Mouse (Mus musculus): Measurements from ENCODE around the gene St3gal5. TPM values are rescaled to one million over a fixed set of nuclear protein-coding genes. Genes with fewer than 3 reads are reported as not detected.
"Not testable (repeated sequence)": the region's sequence is repeated elsewhere in the genome, so short reads cannot be mapped to it uniquely, and the experiment has no call there.

St3gal5 gene
- 10 to 100 TPM; 93.2 to 93.9 TPM for total RNA-seq (2021)
- long read RNA-seq, transcript St3gal5-201 (7 exons, 2,258 nt) = major isoform, 98 of 128 reads
- long read RNA-seq, transcript St3gal5-202 (7 exons, 2,439 nt) = minor isoform, 12 of 128 reads
- long read RNA-seq, partial matches to known transcripts = 4 of 128 reads
- long read RNA-seq, other reads (novel, unspliced or antisense) = 14 of 128 reads

DNA sequence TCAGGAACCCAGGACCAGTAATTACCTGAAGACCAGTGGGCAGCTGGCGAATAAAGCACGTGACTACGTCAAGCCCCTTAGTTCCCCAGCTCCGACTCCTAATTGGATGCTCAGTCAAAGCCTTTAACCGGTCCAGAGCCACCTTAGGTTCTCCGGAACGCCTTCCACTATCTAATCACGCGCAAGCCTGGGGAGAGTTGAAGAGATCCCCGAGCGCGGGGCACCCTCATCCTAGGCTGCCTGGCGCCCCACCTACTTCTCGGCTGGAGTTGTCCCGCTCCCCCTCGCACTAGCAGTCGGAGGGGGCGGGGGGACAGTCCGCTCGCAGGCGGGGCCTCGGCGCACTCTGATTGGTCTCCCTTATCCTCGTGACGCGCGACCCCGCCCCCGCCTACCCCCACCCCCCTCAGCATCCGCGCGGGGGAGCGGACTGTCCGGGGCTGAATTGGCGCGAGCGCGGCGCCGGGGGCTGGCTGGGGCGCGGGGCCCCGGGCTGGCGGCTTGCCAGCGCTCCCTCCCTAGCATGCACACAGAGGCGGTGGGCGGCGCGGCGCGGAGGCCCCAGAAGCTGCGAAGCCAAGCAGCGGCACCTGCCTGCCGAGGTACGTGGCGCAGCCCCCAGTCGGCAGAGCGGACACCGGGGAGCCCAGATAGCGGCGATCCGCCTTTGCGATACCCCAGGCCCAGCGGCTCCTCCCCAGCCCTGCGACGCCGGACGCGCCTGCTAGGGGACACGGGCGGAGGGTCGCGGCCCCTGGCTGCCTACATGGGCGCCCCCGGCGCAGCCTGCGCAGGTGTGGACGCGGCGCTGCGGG lies at the start of gene St3gal5:
Gene St3gal5, plus strand, starts transcription at position 412 of the 815 bp plus-strand sequence.
- peak; percentile 84 to 91 for DNase-seq (ENCODE audit: low spot score in 2 of 2)

DNA sequence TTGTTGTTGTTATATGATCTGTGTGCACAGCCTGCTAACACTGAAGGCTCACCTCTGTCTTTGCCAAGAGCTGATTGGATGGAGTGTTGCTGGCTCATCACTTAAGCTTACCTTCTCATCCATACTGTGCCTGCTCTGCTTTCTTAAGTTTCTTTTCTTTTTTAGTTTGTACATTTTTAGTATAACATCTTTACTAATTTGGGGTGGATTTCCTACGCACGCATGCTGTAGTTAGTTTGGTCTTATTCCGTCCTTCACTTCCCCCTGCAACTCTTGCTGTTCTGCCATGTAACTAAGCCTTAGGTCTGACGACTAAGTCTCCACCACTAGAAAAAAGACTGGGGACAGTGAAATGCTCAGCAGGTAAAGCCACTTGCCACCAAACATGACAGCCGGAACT lies 48.7 kb upstream of the St3gal5 start:
- DNase-seq (ENCODE audit: low spot score in 2 of 2) = no peak

DNA sequence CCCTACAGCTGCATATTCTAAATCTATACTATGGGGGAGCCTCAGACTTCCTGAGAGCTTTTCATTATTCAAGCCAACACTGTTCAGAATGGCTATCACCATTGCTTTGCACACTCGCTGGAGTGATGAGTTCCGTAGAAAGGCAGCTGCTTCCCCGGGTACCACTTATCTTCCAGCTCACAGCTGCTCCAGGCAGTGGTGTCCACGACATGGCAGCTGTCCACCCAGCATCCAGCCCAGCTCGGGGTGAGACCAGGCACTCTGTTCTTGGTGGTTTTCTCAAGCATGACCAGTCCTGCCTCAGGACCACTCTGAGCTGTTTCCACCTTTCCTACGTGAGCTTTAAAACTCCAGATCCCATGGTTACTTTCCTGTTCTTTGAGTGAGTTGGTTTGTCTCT lies 47.5 kb upstream of the St3gal5 start:
- no peak for DNase-seq (ENCODE audit: low spot score in 2 of 2)

DNA sequence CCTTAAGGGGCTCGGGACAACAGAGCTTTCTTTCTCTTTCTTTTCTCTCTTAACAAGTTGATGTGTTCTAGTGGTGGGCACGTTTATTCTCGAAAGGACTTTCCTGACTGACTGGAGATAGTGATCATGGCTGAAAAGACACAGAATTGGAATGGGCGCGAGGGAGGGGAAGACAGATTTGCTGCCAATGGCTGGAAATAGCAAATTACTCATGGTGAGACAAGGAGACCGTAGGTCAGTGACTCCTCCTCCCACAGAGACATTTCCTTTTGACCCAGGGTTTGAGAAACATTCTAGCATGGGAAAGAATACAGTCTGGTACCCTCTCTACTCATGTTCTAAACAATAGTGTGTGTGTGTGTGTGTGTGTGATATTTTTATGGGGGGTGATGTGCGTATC lies 46.6 kb upstream of the St3gal5 start:
- no peak for DNase-seq (ENCODE audit: low spot score in 2 of 2)

GRCm38 (mm10) chr6:72051247-72051646 lies 46.1 kb upstream of the St3gal5 start:
- DNase-seq (ENCODE audit: low spot score in 2 of 2) = no peak

GRCm38 (mm10) chr6:72051757-72052156 lies 45.6 kb upstream of the St3gal5 start:
- DNase-seq (ENCODE audit: low spot score in 2 of 2) = no peak

GRCm38 (mm10) chr6:72056548-72056947 lies 40.8 kb upstream of the St3gal5 start:
- no peak for DNase-seq (ENCODE audit: low spot score in 2 of 2)

GRCm38 (mm10) chr6:72058398-72058889 lies 38.9 kb upstream of the St3gal5 start:
- DNase-seq (ENCODE audit: low spot score in 2 of 2) = no peak

- DNase-seq (ENCODE audit: low spot score in 2 of 2) = not testable (repeated sequence)
Observed at GRCm38 (mm10) chr6:72060677-72061076, 36.7 kb upstream of the St3gal5 start.

DNA sequence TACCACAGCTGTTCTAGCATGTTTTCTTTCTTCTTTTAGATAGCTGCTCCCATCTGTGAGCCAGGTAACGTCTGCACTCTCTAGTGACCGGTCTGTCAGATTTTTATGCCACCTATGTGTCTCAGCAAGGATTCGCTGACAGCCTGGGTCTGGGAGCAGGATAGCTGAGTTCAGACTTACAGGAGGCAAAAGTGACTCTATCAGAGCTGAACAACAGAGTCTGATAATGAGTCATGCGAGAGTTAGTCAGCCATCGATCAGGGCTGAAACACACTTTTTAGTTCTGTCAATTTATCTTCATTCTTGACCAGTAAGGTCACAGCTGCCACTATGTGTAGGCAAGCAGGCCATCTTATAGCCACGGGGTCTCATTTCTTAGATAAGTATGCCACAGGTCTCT lies 33.7 kb upstream of the St3gal5 start:
- no peak for DNase-seq (ENCODE audit: low spot score in 2 of 2)

DNA sequence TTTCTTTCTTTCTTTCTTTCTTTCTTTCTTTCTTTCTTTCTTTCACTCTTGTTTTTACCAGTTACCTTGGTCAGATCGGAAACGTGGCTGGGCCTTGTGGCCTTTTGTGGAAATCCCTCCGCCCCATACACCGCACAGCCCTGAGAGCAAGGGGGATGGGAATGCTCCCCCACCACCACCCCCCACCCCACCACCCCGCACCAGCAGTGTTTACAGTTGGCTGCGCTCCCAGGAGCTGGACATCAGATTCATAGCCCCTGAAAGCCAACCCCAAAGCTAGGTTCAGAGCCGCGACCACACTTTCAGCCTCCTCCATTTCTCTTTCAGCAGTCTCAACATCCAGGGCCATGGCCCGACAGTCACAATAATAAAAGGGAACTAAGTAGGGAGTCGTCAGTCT lies 31.4 kb upstream of the St3gal5 start:
- DNase-seq (ENCODE audit: low spot score in 2 of 2) = no peak

GRCm38 (mm10) chr6:72068436-72068835 lies 29.0 kb upstream of the St3gal5 start:
- no peak for DNase-seq (ENCODE audit: low spot score in 2 of 2)

- no peak for DNase-seq (ENCODE audit: low spot score in 2 of 2)
Observed at GRCm38 (mm10) chr6:72071281-72071870, 26.0 kb upstream of the St3gal5 start.

GRCm38 (mm10) chr6:72073781-72074180 lies 23.6 kb upstream of the St3gal5 start:
- DNase-seq (ENCODE audit: low spot score in 2 of 2) = no peak

DNA sequence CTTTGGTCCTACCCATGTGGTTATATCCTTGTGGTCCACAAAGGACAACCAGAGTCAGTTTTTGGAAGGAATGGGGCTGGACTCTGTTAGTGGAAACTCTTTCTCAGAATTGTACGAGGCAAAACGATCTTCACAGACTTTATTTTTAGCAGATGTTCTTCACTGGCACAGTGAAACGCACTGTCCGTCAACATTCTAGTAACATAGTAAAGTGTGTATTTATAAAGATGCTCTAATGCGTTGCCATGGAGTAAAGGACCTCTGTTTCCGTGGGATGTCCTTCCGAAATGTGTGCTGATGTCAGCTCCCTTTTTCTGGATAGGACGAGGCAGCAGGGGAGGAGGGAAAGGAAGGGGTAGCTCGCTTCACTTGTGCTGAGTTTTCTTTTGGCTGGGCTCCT lies 20.9 kb upstream of the St3gal5 start:
- DNase-seq (ENCODE audit: low spot score in 2 of 2) = no peak

- no peak for DNase-seq (ENCODE audit: low spot score in 2 of 2)
Observed at GRCm38 (mm10) chr6:72078178-72078577, 19.2 kb upstream of the St3gal5 start.

GRCm38 (mm10) chr6:72081318-72082024 lies 15.9 kb upstream of the St3gal5 start:
- peak; percentile 44 to 47 for DNase-seq (ENCODE audit: low spot score in 2 of 2)

GRCm38 (mm10) chr6:72087402-72087801 lies 10.0 kb upstream of the St3gal5 start:
- DNase-seq (ENCODE audit: low spot score in 2 of 2) = no peak

DNA sequence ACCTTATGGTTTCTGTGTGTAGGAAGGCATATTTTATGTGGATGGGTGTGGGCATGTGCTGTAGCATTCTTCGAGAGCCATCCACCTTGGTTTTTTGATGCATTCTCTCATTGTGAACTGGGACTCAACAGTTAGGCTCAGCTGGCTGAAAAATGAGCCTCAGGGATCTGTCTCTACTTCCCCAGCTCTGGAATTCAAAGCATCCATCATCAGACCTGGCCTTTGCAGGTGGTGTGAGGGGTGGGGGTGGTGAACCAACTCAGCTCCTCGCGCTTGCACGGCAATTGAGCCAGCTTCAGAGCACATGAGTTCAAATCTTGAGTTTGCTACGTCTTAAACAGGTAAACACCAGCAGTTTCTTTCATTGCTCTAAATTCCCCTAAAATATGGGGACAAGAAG lies 7.5 kb upstream of the St3gal5 start:
- DNase-seq (ENCODE audit: low spot score in 2 of 2) = no peak

GRCm38 (mm10) chr6:72091007-72091406 lies 6.4 kb upstream of the St3gal5 start:
- DNase-seq (ENCODE audit: low spot score in 2 of 2) = no peak

- no peak for DNase-seq (ENCODE audit: low spot score in 2 of 2)
Observed at GRCm38 (mm10) chr6:72093121-72093520, 4.3 kb upstream of the St3gal5 start.

DNA sequence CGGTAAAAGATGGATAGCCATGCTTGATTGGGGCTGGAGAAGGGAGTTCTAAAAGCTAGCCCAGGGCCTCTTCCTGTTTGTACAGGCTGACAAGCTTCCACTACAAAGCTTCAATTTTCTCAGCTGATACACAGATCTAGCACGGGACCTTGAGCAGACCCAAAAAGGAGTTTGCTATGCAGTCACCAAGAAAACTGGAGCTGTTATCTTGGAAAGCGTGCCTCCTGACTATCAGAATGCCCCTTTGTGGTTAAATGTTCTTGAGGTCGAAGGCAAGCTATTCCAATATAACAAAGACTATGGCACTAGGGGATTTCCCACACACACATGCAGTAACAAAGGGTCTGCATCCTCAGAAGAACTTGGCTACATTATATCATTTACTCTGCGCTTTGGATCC lies 1.2 kb upstream of the St3gal5 start:
- DNase-seq (ENCODE audit: low spot score in 2 of 2) = no peak

All from layer of hippocampus, postnatal 10 days (tissue).